Mouse (Mus musculus): ENCODE measurements around the gene Armc7. TPM values are rescaled to one million over a fixed set of nuclear protein-coding genes. Genes with fewer than 3 reads are reported as not detected.
"Not testable (repeated sequence)": the region's sequence is repeated elsewhere in the genome, so short reads cannot be mapped to it uniquely, and the experiment has no call there.

The Armc7 gene
- polyA plus RNA-seq, 1 experiment from 2014 or later = 4.6 TPM

- no peaks in the 10 kb centered on the region for H3K36me3 ChIP-seq
- H3K9me3 ChIP-seq (replicated peaks) = no peaks in the 10 kb centered on the region
- peak overlapping the region; percentile 78 for H3K4me2 ChIP-seq
- H3K4me1 ChIP-seq (replicated peaks) = peaks cover 50% of the 10 kb centered on the region
- under 1% methylated on average over 57 of the region's 57 CpGs for WGBS
- peak overlapping the region; percentile 81 for H3K27ac ChIP-seq
- peak overlapping the region; percentile 83 for H3K9ac ChIP-seq
- H3K27me3 ChIP-seq = no peaks in the 10 kb centered on the region
- H3K4me3 ChIP-seq = peak overlapping the region; percentile 86
- ATAC-seq (replicated peaks; ENCODE audit: insufficient number of reproducible peaks, insufficient read depth, low FRiP score, low read depth) = peak; percentile 50
Observed at GRCm38 (mm10) chr11:115513271-115514237, 38.1 kb downstream of the Armc7 start.

- Histone ChIP-seq H3K9ac (peak within 1 kb of the TSS; percentile 83), H3K27me3 (no peaks in the 10 kb centered on the region), H3K36me3 (no peaks in the 10 kb centered on the region), H3K4me3 (peak within 1 kb of the TSS; percentile 86), H3K4me1 (replicated peaks) (peaks cover 51% of the 10 kb centered on the region), H3K9me3 (replicated peaks) (no peaks in the 10 kb centered on the region), H3K27ac (peak within 1 kb of the TSS; percentile 81), H3K4me2 (peak within 1 kb of the TSS; percentile 78)
- peak; percentile 96 for ATAC-seq (replicated peaks; ENCODE audit: insufficient number of reproducible peaks, insufficient read depth, low FRiP score, low read depth)
- WGBS = under 1% methylated on average over 24 of the region's 24 CpGs
Observed at GRCm38 (mm10) chr11:115514238-115514663, 38.8 kb downstream of the Armc7 start, which contains the start of gene Jpt1. Gene Jpt1, minus strand, starts transcription at chr11:115514387.

- 61% methylated on average over 6 of the region's 6 CpGs for WGBS
- no peak for ATAC-seq (replicated peaks; ENCODE audit: insufficient number of reproducible peaks, insufficient read depth, low FRiP score, low read depth)
Observed at GRCm38 (mm10) chr11:115515021-115515420, 39.6 kb downstream of the Armc7 start.

GRCm38 (mm10) chr11:115516942-115517341 lies 41.5 kb downstream of the Armc7 start:
- no peaks in the 10 kb centered on the region for H3K36me3 ChIP-seq
- no peak for ATAC-seq (replicated peaks; ENCODE audit: insufficient number of reproducible peaks, insufficient read depth, low FRiP score, low read depth)
- peaks cover 43% of the 10 kb centered on the region for H3K4me1 ChIP-seq (replicated peaks)
- H3K9ac ChIP-seq = no peak overlapping the region
- H3K27me3 ChIP-seq = no peaks in the 10 kb centered on the region
- no peak overlapping the region for H3K27ac ChIP-seq
- no peak overlapping the region for H3K4me3 ChIP-seq
- no peaks in the 10 kb centered on the region for H3K9me3 ChIP-seq (replicated peaks)
- 73% methylated on average over 5 of the region's 5 CpGs for WGBS
- H3K4me2 ChIP-seq = no peak overlapping the region

More at GRCm38 (mm10) chr11:115515021-115515420, 39.6 kb downstream of the Armc7 start:
- H3K4me3 ChIP-seq = no peak overlapping the region
- H3K4me2 ChIP-seq = 0 out of 2 replicates have a peak overlapping the region, but pooled peaks have one; percentile 78
- H3K4me1 ChIP-seq (replicated peaks) = peaks cover 51% of the 10 kb centered on the region
- H3K27ac ChIP-seq = 0 out of 2 replicates have a peak overlapping the region, but pooled peaks have one; percentile 5
- no peaks in the 10 kb centered on the region for H3K27me3 ChIP-seq
- H3K9ac ChIP-seq = no peak overlapping the region
- no peaks in the 10 kb centered on the region for H3K9me3 ChIP-seq (replicated peaks)
- no peaks in the 10 kb centered on the region for H3K36me3 ChIP-seq

GRCm38 (mm10) chr11:115518693-115519092 lies 43.2 kb downstream of the Armc7 start:
- WGBS = 50% methylated on average over 9 of the region's 9 CpGs
- Histone ChIP-seq H3K4me2 (no peak overlapping the region), H3K4me1 (replicated peaks) (peaks cover 31% of the 10 kb centered on the region), H3K9me3 (replicated peaks) (no peaks in the 10 kb centered on the region), H3K4me3 (no peak overlapping the region), H3K27me3 (no peaks in the 10 kb centered on the region), H3K9ac (0 out of 2 replicates have a peak overlapping the region, but pooled peaks have one; percentile 8), H3K27ac (peak overlapping the region; percentile 56), H3K36me3 (peaks cover 7% of the 10 kb centered on the region; the same call in 1 of the 2 replicates)
- no peak for ATAC-seq (replicated peaks; ENCODE audit: insufficient number of reproducible peaks, insufficient read depth, low FRiP score, low read depth)

- no peak overlapping the region for H3K9ac ChIP-seq
- H3K4me1 ChIP-seq (replicated peaks) = peaks cover 31% of the 10 kb centered on the region
- no peaks in the 10 kb centered on the region for H3K27me3 ChIP-seq
- WGBS = 75% methylated on average over 3 of the region's 3 CpGs
- no peaks in the 10 kb centered on the region for H3K9me3 ChIP-seq (replicated peaks)
- H3K27ac ChIP-seq = peak overlapping the region; percentile 84
- no peak overlapping the region for H3K4me2 ChIP-seq
- peaks cover 15% of the 10 kb centered on the region for H3K36me3 ChIP-seq
- ATAC-seq (replicated peaks; ENCODE audit: insufficient number of reproducible peaks, insufficient read depth, low FRiP score, low read depth) = no peak
- no peak overlapping the region for H3K4me3 ChIP-seq
Observed at GRCm38 (mm10) chr11:115519581-115519980, 44.1 kb downstream of the Armc7 start.

GRCm38 (mm10) chr11:115520218-115520617 lies 44.8 kb downstream of the Armc7 start:
- H3K4me2 ChIP-seq = 0 out of 2 replicates have a peak overlapping the region, but pooled peaks have one; percentile 7
- peaks cover 21% of the 10 kb centered on the region for H3K36me3 ChIP-seq
- peak overlapping the region; percentile 84 for H3K27ac ChIP-seq
- H3K9me3 ChIP-seq (replicated peaks) = no peaks in the 10 kb centered on the region
- H3K27me3 ChIP-seq = no peaks in the 10 kb centered on the region
- 64% methylated on average over 2 of the region's 2 CpGs for WGBS
- ATAC-seq (replicated peaks; ENCODE audit: insufficient number of reproducible peaks, insufficient read depth, low FRiP score, low read depth) = peak; percentile 58
- H3K4me1 ChIP-seq (replicated peaks) = peaks cover 27% of the 10 kb centered on the region
- no peak overlapping the region for H3K9ac ChIP-seq
- no peak overlapping the region for H3K4me3 ChIP-seq

GRCm38 (mm10) chr11:115521080-115521479 lies 45.6 kb downstream of the Armc7 start:
- no peak for ATAC-seq (replicated peaks; ENCODE audit: insufficient number of reproducible peaks, insufficient read depth, low FRiP score, low read depth)
- Histone ChIP-seq H3K4me1 (replicated peaks) (peaks cover 25% of the 10 kb centered on the region), H3K27me3 (no peaks in the 10 kb centered on the region), H3K4me3 (no peak overlapping the region), H3K9ac (no peak overlapping the region), H3K4me2 (no peak overlapping the region), H3K9me3 (replicated peaks) (no peaks in the 10 kb centered on the region), H3K36me3 (peaks cover 30% of the 10 kb centered on the region), H3K27ac (peak overlapping the region; percentile 84)
- WGBS = 78% methylated on average over 4 of the region's 4 CpGs

GRCm38 (mm10) chr11:115522238-115522637 lies 46.8 kb downstream of the Armc7 start:
- H3K27ac ChIP-seq = no peak overlapping the region
- H3K36me3 ChIP-seq = peaks cover 41% of the 10 kb centered on the region
- WGBS = 88% methylated on average over 2 of the region's 2 CpGs

GRCm38 (mm10) chr11:115522703-115523102 lies 47.2 kb downstream of the Armc7 start:
- no peak overlapping the region for H3K4me2 ChIP-seq
- H3K27ac ChIP-seq = no peak overlapping the region
- H3K36me3 ChIP-seq = peaks cover 46% of the 10 kb centered on the region
- H3K4me1 ChIP-seq (replicated peaks) = peaks cover 25% of the 10 kb centered on the region
- no peaks in the 10 kb centered on the region for H3K9me3 ChIP-seq (replicated peaks)
- H3K9ac ChIP-seq = no peak overlapping the region
- 83% methylated on average over 2 of the region's 2 CpGs for WGBS
- no peaks in the 10 kb centered on the region for H3K27me3 ChIP-seq
- no peak overlapping the region for H3K4me3 ChIP-seq
- no peak for ATAC-seq (replicated peaks; ENCODE audit: insufficient number of reproducible peaks, insufficient read depth, low FRiP score, low read depth)

More at GRCm38 (mm10) chr11:115522238-115522637, 46.8 kb downstream of the Armc7 start:
- Histone ChIP-seq H3K9ac (no peak overlapping the region), H3K4me3 (no peak overlapping the region), H3K27me3 (no peaks in the 10 kb centered on the region), H3K9me3 (replicated peaks) (no peaks in the 10 kb centered on the region), H3K4me2 (no peak overlapping the region), H3K4me1 (replicated peaks) (peaks cover 25% of the 10 kb centered on the region)
- ATAC-seq (replicated peaks; ENCODE audit: insufficient number of reproducible peaks, insufficient read depth, low FRiP score, low read depth) = no peak

GRCm38 (mm10) chr11:115526446-115526845 lies 51.0 kb downstream of the Armc7 start:
- not testable (repeated sequence) for H3K4me3 ChIP-seq; H3K27me3 ChIP-seq; ATAC-seq (replicated peaks; ENCODE audit: insufficient number of reproducible peaks, insufficient read depth, low FRiP score, low read depth); H3K9ac ChIP-seq; H3K4me1 ChIP-seq (replicated peaks); H3K9me3 ChIP-seq (replicated peaks); H3K4me2 ChIP-seq; H3K27ac ChIP-seq
- 81% methylated on average over 3 of the region's 3 CpGs for WGBS
- peaks cover 76% of the 10 kb centered on the region for H3K36me3 ChIP-seq

Measured in heart, embryonic 15.5 days (tissue).